In the genomic region with DNA sequence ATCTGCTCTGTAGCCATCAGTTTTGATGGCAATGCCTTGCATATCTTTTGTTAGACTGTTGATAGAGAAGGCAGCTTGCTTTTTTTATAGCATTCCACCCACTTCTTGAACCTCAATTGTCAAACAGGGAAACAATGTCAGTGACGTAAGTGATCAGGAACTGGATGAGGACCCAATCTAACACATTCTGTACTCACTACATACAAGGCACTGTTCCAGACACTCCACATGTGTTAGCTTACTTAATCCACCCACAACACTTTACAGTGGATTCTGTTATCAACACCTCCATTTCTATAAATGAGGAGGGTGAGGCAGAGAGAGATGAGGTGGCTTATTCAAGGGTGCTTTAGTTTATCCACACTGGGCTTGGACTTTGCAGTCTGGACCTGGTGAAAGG, we compare ENCODE assay signal across 15 mouse cellular contexts.
DNase-seq lines count a peak whose midpoint lies in the region.
"Had no signal": no experiment of that assay in that cellular context is flagged by ENCODE, and none has a peak within 500 bp of the region (broad histone marks: within the 10 kb centered on the region; RNA-seq: fewer than 3 reads in every experiment).

No protein-coding gene starts in this region.

- intact Hi-C loops in left cerebral cortex, postnatal 4 days (cut with DNase I): no loop called here

- peak; percentile 39 to 74 for DNase-seq in frontal cortex, adult 2 months (ENCODE audit: extremely low spot score in 1 of 2, low spot score in 1 of 2)
- no peak for DNase-seq in frontal cortex, postnatal 10 days (ENCODE audit: low spot score in 2 of 2)
- peak; percentile 14 to 25 for DNase-seq in left cerebral cortex, adult 18-20 months (ENCODE audit: low spot score in 2 of 2)
- DNase-seq in left cerebral cortex, postnatal 4 days: no peak
- DNase-seq in layer of hippocampus, adult 9-10 months (ENCODE audit: low spot score): peak; percentile 64
- no peak for DNase-seq in kidney, postnatal 25 days
- DNase-seq in ovary, adult 18-20 months (ENCODE audit: low spot score): no peak
- DNase-seq: adrenal gland, postnatal 36 days; cerebellum, adult 8-10 months; gastrocnemius, adult 2 months; heart, postnatal 14 days; kidney, adult 2 months; kidney, postnatal 36 days; liver, postnatal 0 days; lung, postnatal 10 days had no signal

Comparison
In these comparisons a context has a peak if more than half of its experiments do, and no peak if none do; other contexts are left out.
1. DNase-seq: peak in frontal cortex, adult 2 months (2 of 2), left cerebral cortex, adult 18-20 months (2 of 2) and layer of hippocampus, adult 9-10 months (single experiment); none in frontal cortex, postnatal 10 days (0 of 2), left cerebral cortex, postnatal 4 days (single experiment), kidney, postnatal 25 days (0 of 2) and ovary, adult 18-20 months (single experiment).